Mouse (Mus musculus) layer of hippocampus, adult 2 months (tissue): ENCODE measurements around the gene Sugt1. TPM values are rescaled to one million over a fixed set of nuclear protein-coding genes. Genes with fewer than 3 reads are reported as not detected.

Experiments used
- DNase-seq, 2 experiments: peaks; one replicate each; pipeline ENCODE4 v3.0.0; 2022; ENCODE audit warnings: low spot score in 2 of 2
- H3K27ac ChIP-seq: fragments of 200-600 bp; 2 replicates; pipeline ENCODE4 v1.8.1; 2022
- H3K4me3 ChIP-seq: fragments of 200-600 bp; 2 replicates; pipeline ENCODE4 v1.8.1; 2022; ENCODE audit warnings: mild to moderate bottlenecking
- CTCF ChIP-seq: fragments of 200-600 bp; conservative IDR thresholded peaks from 2 replicates; pipeline ENCODE4 v1.8.1; 2022; ENCODE audit warnings: antibody characterized with exemption, mild to moderate bottlenecking, moderate library complexity
- total RNA-seq, 2 experiments: library from RNA; stranded (reverse); gene quantifications; 2 replicates each; pipeline ENCODE4 v1.2.3; 2021

The Sugt1 gene
- total RNA-seq, 2 experiments from 2014 or later: 89.7 to 92.1 TPM

DNA sequence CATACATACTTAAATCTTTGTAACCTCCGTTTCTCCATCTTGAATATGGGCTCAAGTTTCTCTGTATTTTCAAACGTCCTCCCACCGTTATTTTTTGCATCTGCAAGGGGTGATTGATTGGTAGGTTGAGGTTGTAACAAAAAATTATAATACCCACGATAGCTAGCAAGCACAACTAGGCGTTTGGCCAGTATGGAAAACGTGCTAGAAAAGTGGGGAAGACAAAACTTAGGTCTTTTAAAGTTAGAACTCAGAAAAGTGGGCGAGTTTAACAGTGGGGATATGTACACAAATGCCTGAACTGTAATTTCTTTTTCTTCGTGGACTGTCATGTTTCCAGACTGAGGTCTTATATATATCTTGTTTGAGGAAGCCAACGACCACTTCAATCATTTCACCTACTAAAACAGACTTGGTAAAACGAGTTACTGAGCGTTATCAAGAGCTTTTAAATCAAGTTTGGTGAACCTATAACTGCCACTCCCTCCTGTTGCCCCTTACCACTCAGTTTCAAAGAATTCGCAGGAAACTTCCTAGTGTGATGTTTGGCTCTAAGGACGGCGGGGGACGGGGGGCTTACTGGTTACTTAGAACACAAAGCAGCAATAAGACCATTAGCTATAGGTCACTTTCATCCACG is 872 bp upstream of the Sugt1 start:
- H3K4me3 ChIP-seq: peak overlapping the region; percentile 68
- DNase-seq: no peak
- TF ChIP-seq CTCF: no peak
- peak overlapping the region; percentile 99 for H3K27ac ChIP-seq

DNA sequence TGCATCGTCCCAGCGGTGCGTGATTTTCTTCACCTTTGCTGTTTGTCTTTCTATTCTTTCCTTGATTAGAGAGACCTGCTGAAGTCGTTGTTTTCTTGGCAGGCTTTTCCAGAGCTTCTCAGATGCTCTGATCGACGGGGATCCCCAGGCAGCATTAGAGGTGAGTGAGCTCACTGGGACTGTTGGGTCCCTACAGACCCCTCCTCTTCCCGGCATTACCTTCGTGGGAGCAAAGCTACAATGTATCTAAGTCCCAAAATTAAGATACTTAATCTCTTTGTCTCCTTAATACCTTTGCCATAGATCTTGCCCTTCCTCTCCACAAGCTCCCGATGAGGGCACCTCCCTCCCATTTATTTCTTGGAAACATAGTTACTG is 350 bp downstream of the Sugt1 start:
- Histone ChIP-seq H3K4me3 (peak overlapping the region; percentile 68), H3K27ac (peak overlapping the region; percentile 99)
- DNase-seq: no peak
- no peak for TF ChIP-seq CTCF

GRCm38 (mm10) chr14:79588534-79588951 is 1.1 kb downstream of the Sugt1 start:
- peak overlapping the region; percentile 68 for H3K4me3 ChIP-seq
- no peak overlapping the region for H3K27ac ChIP-seq
- no peak for TF ChIP-seq CTCF
- no peak for DNase-seq

- Histone ChIP-seq H3K4me3 (no peak overlapping the region), H3K27ac (no peak overlapping the region)
- no peak for DNase-seq
- no peak for TF ChIP-seq CTCF
Measured at GRCm38 (mm10) chr14:79589401-79589800, 1.9 kb downstream of the Sugt1 start.

DNA sequence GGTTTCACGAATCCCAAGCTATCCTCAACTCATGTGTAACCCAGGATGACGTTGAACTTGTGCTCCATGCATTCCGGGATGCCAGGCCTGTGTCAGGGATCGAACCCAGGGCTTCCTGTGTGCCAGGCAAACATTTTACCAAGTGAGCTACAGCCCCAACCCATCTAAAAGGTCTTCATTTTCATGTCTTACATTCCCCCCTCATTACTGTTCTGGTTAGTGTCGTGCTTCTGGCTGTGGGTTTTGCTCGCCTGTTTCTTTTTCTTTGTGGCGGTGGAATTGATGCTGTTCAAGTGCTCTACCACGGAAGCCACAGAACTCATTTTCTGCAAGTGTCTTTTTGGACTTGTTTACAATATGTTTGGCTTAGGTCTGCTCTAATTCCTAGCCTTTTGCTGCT is 3.4 kb downstream of the Sugt1 start:
- no peak for DNase-seq
- Histone ChIP-seq H3K27ac (no peak overlapping the region), H3K4me3 (no peak overlapping the region)
- no peak for TF ChIP-seq CTCF

GRCm38 (mm10) chr14:79591611-79592010 is 4.1 kb downstream of the Sugt1 start:
- no peak for TF ChIP-seq CTCF
- Histone ChIP-seq H3K27ac (no peak overlapping the region), H3K4me3 (no peak overlapping the region)
- no peak for DNase-seq

- no peak overlapping the region for H3K27ac ChIP-seq
- no peak for DNase-seq
- no peak for TF ChIP-seq CTCF
- H3K4me3 ChIP-seq: no peak overlapping the region
Measured at GRCm38 (mm10) chr14:79594069-79594468, 6.6 kb downstream of the Sugt1 start.

- Histone ChIP-seq H3K27ac (no peak overlapping the region), H3K4me3 (no peak overlapping the region)
- DNase-seq: no peak
- no peak for TF ChIP-seq CTCF
Measured at GRCm38 (mm10) chr14:79596602-79597001, 9.1 kb downstream of the Sugt1 start.

DNA sequence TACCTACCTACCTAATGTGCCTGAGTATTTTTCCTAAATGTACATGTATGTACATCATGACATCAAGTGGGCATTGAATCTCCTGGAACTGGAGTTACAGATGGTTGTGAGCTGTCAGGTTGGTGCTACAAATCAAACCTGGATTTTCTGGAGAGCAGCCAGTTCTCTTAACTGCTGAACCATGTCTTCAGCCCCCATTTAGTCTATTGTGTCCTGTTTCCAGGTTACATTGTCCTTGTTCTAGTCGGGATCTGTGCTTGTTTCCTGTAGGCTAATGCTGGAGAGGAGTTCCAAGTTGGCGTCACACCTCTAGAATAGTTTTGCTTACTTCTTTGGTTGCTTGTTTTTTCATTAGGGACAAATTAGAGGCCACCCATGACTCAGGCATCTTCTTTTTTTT is 18.4 kb downstream of the Sugt1 start:
- Histone ChIP-seq H3K27ac (peak overlapping the region; percentile 37; the same call in 1 of the 2 replicates), H3K4me3 (no peak overlapping the region)
- peak in 1 of 2 experiments; percentile 8 for DNase-seq
- no peak for TF ChIP-seq CTCF

DNA sequence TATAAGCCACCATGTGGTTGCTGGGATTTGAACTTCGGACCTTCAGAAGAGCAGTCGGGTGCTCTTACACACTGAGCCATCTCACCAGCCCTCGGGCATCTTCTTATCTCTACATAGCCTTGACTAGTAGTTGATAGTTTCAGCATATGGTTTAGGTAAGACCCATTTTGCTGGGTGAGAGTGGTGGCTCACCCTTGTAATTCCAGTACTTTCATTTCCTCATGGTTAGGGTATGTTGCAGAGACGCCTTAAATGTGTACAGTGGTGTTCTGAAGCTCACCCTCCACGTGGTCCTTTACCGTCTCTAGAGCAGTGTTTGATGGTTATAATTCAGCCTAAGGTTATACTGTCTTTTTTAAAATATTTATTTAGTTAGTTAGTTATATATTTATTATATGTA is 18.9 kb downstream of the Sugt1 start:
- DNase-seq: peak in 1 of 2 experiments; percentile 3
- peak overlapping the region; percentile 43 for H3K27ac ChIP-seq
- TF ChIP-seq CTCF: no peak
- no peak overlapping the region for H3K4me3 ChIP-seq

DNA sequence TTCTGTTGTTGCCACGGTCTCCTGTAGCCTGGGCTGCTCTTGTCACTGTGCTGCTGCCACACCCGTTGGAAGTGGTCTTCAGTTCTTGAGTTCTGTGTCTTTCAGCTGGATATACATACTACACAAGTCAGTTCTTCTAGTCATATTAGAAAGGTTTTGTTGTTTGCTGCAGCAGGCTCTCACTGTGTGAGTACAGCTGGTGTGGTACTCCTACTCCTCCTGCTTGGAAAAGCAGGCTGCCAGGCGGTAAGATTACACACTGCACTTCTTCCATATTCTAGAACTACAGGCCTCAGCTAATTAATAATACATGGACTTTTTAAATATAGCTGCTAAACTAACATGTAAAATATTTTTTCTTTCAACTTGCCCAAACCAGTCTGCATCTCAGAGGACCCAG is 19.4 kb downstream of the Sugt1 start:
- DNase-seq: peak; percentile 46 to 58
- Histone ChIP-seq H3K4me3 (no peak overlapping the region), H3K27ac (peak overlapping the region; percentile 43)
- peak; percentile 39 for TF ChIP-seq CTCF

DNA sequence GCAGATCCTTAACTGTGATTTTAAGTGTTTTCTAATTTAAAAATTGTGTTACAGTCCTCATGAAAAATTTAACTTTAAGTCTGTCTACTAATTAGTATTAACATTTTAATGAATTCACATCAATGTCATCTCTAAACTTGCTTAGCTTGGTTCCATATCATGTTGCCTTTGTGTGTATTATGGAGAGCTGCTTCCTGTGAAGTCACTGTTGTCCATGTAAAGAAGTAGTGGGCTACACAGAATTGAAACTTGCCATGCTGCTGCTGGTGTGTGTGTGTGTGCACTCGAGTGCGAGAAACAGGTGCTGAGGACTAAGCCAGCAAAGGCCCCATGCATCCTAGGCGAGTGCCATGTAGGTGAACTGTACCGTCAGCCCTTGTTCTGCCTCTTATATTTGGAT is 19.9 kb downstream of the Sugt1 start:
- Histone ChIP-seq H3K4me3 (no peak overlapping the region), H3K27ac (peak overlapping the region; percentile 43)
- no peak for DNase-seq
- no peak for TF ChIP-seq CTCF

DNA sequence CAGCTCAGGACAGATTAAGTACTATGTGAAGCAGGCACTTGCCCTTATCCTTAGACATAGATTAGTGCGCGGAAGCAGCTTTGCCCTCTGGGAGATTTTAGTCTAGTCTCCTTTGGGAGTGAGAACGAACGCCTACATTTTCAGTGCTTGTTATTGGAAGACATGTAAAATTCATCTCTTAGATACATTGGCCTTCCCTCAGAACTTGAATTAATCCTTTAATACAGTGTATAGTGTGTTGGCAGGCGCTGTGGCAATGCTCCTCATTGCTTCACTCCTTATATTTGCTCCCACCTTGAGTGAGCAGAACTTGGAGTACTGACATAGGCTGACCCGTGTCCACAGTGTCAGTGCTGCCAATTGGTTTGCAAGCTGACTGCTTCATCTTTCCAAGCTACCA is 20.8 kb downstream of the Sugt1 start:
- TF ChIP-seq CTCF: no peak
- Histone ChIP-seq H3K27ac (peak overlapping the region; percentile 4; the same call in 1 of the 2 replicates), H3K4me3 (no peak overlapping the region)
- peak in 1 of 2 experiments; percentile 3 for DNase-seq

- H3K4me3 ChIP-seq: no peak overlapping the region
- peak; percentile 39 to 55 for DNase-seq
- peak; percentile 89 for TF ChIP-seq CTCF
- peak overlapping the region; percentile 62 for H3K27ac ChIP-seq
Measured at GRCm38 (mm10) chr14:79617121-79617828, 29.8 kb downstream of the Sugt1 start.
